Mouse (Mus musculus): ENCODE measurements around the gene Tpt1. TPM values are rescaled to one million over a fixed set of nuclear protein-coding genes. Genes with fewer than 3 reads are reported as not detected.
A peak's percentile ranks its signal among the peaks of the same experiment; 100 is the strongest.
"Not testable (repeated sequence)": the region's sequence is repeated elsewhere in the genome, so short reads cannot be mapped to it uniquely, and the experiment has no call there.

Gene Tpt1
- polyA plus RNA-seq, 1 experiment from 2014 or later = 886 TPM

DNA sequence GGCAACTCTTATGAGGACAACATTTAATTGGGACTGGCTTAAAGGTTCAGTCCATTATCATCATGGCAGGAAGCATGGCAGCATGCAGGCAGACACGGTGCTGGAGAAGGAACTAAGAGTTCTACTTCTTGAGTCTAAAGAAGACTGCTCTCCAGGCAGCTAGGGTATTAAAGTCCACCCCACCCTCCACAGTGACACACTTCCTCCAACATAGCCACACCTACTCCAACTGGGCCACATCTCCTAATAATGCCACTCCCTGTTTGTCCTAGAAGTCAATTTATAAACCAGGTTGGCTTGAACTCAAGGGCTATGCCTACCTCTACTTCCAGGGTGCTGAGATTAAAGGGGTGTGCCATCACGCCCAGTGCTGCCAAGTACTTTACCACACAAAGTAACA lies 12.9 kb upstream of the Tpt1 start:
- no peak overlapping the region for H3K4me3 ChIP-seq
- WGBS = 95% methylated on average over 2 of the region's 2 CpGs
- H3K36me3 ChIP-seq = no peaks in the 10 kb centered on the region
- peaks cover 36% of the 10 kb centered on the region for H3K4me1 ChIP-seq (replicated peaks)
- peaks cover 22% of the 10 kb centered on the region for H3K27me3 ChIP-seq
- no peak overlapping the region for H3K27ac ChIP-seq
- ATAC-seq (ENCODE audit: low FRiP score) = no peak
- no peaks in the 10 kb centered on the region for H3K9me3 ChIP-seq
- no peak overlapping the region for H3K9ac ChIP-seq
- no peak overlapping the region for H3K4me2 ChIP-seq

DNA sequence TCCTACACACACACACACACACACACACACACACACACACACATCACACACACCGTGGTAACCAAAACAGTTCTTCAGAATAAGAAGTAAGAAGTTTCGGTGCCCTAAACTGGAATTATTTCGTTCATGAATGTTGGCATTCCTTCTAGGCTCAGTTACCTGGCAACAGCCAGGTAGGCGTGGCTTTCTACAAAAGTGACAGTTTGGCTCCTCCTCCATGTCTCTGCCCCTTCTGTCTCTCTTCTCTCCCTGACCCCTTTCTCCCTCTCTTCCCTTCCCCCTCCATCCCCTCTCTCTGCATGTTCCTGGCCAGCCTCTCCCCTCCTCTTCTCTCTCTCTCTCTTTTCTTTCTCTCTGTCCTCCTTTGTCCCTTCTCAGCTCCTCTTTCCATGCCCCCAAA lies 11.9 kb upstream of the Tpt1 start:
- 10% methylated on average over 4 of the region's 4 CpGs for WGBS
- Histone ChIP-seq H3K4me3 (no peak overlapping the region), H3K4me2 (peak overlapping the region; percentile 78; the same call in 1 of the 2 replicates), H3K9ac (no peak overlapping the region), H3K4me1 (replicated peaks) (peaks cover 36% of the 10 kb centered on the region), H3K36me3 (no peaks in the 10 kb centered on the region), H3K27ac (no peak overlapping the region), H3K27me3 (peaks cover 12% of the 10 kb centered on the region), H3K9me3 (no peaks in the 10 kb centered on the region)
- no peak for ATAC-seq (ENCODE audit: low FRiP score)

- H3K4me1 ChIP-seq (replicated peaks) = peaks cover 31% of the 10 kb centered on the region
- H3K4me3 ChIP-seq = peak overlapping the region; percentile 44
- no peaks in the 10 kb centered on the region for H3K9me3 ChIP-seq
- ATAC-seq (ENCODE audit: low FRiP score) = peak; percentile 22; the same call in 1 of the 2 replicates
- no peaks in the 10 kb centered on the region for H3K36me3 ChIP-seq
- peak overlapping the region; percentile 78 for H3K4me2 ChIP-seq
- peaks cover 6% of the 10 kb centered on the region; the same call in 1 of the 2 replicates for H3K27me3 ChIP-seq
- 6% methylated on average over 12 of the region's 12 CpGs for WGBS
- peak overlapping the region; percentile 83 for H3K27ac ChIP-seq
- H3K9ac ChIP-seq = peak overlapping the region; percentile 71; the same call in 1 of the 2 replicates
Observed at GRCm38 (mm10) chr14:75833546-75834250, 11.2 kb upstream of the Tpt1 start.

- Histone ChIP-seq H3K9me3 (no peaks in the 10 kb centered on the region), H3K9ac (peak overlapping the region; percentile 71), H3K27me3 (0 out of 2 replicates have a peak, but pooled peaks cover 4% of the 10 kb centered on the region), H3K27ac (peak overlapping the region; percentile 83), H3K4me3 (peak overlapping the region; percentile 44), H3K4me1 (replicated peaks) (peaks cover 25% of the 10 kb centered on the region), H3K4me2 (peak overlapping the region; percentile 78), H3K36me3 (no peaks in the 10 kb centered on the region)
- under 1% methylated on average over 10 of the region's 10 CpGs for whole genome bisulfite sequencing
- ATAC-seq (ENCODE audit: low FRiP score) = peak; percentile 69
Observed at GRCm38 (mm10) chr14:75834251-75834738, 10.6 kb upstream of the Tpt1 start.

DNA sequence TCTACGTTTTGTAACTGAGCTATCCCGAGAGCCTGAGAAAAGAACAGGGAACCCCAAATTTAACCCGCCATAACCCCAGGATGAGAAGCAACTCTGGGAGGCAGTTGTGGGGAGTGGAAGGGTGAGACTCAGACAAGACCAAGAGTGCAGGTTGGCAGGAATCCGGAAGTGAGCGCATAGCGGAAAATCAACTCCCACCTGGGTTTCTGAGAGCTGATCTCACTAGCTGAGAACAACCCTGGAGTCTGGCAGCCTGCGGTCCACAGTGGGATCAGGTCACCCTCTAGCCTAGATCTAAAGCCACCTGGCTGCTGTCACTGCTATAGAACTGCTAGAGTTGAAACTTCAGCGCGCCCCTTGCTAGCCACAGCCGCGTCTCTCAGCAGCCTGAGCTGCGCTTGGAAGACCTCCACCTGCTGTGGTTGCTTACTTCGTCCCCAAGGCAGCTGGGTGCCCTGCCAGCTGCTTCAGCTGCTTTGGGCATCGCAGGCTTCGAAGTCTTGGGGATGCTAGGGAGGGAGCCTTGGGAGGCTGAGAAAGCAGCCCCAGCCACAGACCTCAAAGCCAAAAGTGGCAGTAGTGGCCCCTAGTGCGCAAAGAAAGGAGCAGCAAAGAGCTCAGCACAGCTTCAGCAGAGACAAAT lies 10.0 kb upstream of the Tpt1 start:
- H3K36me3 ChIP-seq = no peaks in the 10 kb centered on the region
- peak; percentile 37 for ATAC-seq (ENCODE audit: low FRiP score)
- peak overlapping the region; percentile 83 for H3K27ac ChIP-seq
- H3K4me3 ChIP-seq = peak overlapping the region; percentile 44
- H3K9ac ChIP-seq = peak overlapping the region; percentile 71
- H3K4me1 ChIP-seq (replicated peaks) = peaks cover 25% of the 10 kb centered on the region
- 0 out of 2 replicates have a peak, but pooled peaks cover 5% of the 10 kb centered on the region for H3K27me3 ChIP-seq
- H3K4me2 ChIP-seq = peak overlapping the region; percentile 78
- under 1% methylated on average over 16 of the region's 16 CpGs for WGBS
- H3K9me3 ChIP-seq = no peaks in the 10 kb centered on the region

GRCm38 (mm10) chr14:75836579-75836978 lies 8.3 kb upstream of the Tpt1 start:
- Histone ChIP-seq H3K4me2 (no peak overlapping the region), H3K27ac (no peak overlapping the region), H3K4me1 (replicated peaks) (peaks cover 25% of the 10 kb centered on the region), H3K4me3 (no peak overlapping the region), H3K27me3 (0 out of 2 replicates have a peak, but pooled peaks cover 5% of the 10 kb centered on the region), H3K36me3 (no peaks in the 10 kb centered on the region), H3K9me3 (no peaks in the 10 kb centered on the region), H3K9ac (no peak overlapping the region)
- ATAC-seq (ENCODE audit: low FRiP score) = no peak
- WGBS = 88% methylated on average over 3 of the region's 3 CpGs

GRCm38 (mm10) chr14:75837048-75837916 lies 7.6 kb upstream of the Tpt1 start:
- no peak overlapping the region for H3K9ac ChIP-seq
- ATAC-seq (ENCODE audit: low FRiP score) = no peak
- no peaks in the 10 kb centered on the region for H3K9me3 ChIP-seq
- no peak overlapping the region for H3K4me3 ChIP-seq
- 0 out of 2 replicates have a peak, but pooled peaks cover 5% of the 10 kb centered on the region for H3K27me3 ChIP-seq
- WGBS = 82% methylated on average over 10 of the region's 10 CpGs
- no peak overlapping the region for H3K4me2 ChIP-seq
- H3K4me1 ChIP-seq (replicated peaks) = peaks cover 25% of the 10 kb centered on the region
- H3K27ac ChIP-seq = no peak overlapping the region
- H3K36me3 ChIP-seq = no peaks in the 10 kb centered on the region

DNA sequence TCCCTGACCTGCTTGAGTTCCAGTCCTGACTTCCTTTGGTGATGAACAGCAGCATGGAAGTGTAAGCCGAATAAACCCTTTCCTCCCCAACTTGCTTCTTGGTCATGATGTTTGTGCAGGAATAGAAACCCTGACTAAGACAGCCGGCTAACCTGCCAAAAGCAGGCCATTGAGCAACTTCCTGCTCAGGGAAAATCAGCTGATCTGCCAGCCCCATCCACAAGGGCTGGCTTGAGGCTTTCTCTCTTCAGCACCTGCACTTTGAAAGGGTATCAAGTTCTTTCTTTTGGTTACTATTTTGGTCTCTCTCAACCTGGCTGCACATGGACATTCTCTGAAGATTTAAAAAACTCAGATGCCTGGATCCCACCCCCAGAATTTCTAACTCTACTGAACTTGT lies 3.1 kb upstream of the Tpt1 start:
- 72% methylated on average over 2 of the region's 2 CpGs for WGBS
- H3K36me3 ChIP-seq = not testable (repeated sequence)

DNA sequence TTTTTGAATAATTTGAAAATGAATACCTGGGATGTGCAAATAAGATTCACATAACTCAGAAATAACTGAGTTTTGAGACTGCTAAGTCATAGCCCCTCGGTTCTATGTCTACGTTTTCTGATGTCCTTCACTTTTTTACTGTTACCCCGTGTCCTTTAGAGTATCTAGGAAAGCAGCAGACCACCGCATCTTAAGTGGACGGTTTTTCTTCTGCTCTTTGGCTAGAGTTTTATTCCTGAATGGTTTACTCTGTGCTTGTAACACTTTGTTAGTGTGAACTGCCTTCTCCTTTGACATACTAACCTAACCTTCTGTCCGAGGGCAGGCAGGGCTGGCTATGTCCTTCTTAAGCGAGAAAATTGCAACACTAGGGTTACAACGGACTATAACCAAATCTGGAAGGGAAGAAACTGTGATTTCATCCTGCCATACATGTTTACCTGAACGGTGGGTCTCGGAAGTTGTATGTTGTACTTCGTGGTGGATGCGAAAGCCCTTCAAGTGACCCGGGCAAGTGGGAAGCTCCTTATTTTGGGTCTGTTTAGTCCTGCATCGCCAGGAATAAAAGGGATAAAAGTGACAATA lies 690 bp upstream of the Tpt1 start:
- Histone ChIP-seq H3K9me3 (no peaks in the 10 kb centered on the region), H3K4me3 (peak overlapping the region; percentile 80), H3K27ac (peak overlapping the region; percentile 99), H3K27me3 (0 out of 2 replicates have a peak, but pooled peaks cover 2% of the 10 kb centered on the region), H3K4me2 (peak overlapping the region; percentile 76), H3K4me1 (replicated peaks) (peaks cover 30% of the 10 kb centered on the region), H3K9ac (peak overlapping the region; percentile 94), H3K36me3 (peaks cover 25% of the 10 kb centered on the region)
- 9% methylated on average over 14 of the region's 14 CpGs for WGBS
- no peak for ATAC-seq (ENCODE audit: low FRiP score)

More for the DNA sequence above, 3.1 kb upstream of the Tpt1 start:
- H3K27ac ChIP-seq; H3K27me3 ChIP-seq; H3K9ac ChIP-seq; H3K4me3 ChIP-seq; H3K4me1 ChIP-seq (replicated peaks); H3K9me3 ChIP-seq; H3K4me2 ChIP-seq; ATAC-seq (ENCODE audit: low FRiP score): not testable (repeated sequence)

DNA sequence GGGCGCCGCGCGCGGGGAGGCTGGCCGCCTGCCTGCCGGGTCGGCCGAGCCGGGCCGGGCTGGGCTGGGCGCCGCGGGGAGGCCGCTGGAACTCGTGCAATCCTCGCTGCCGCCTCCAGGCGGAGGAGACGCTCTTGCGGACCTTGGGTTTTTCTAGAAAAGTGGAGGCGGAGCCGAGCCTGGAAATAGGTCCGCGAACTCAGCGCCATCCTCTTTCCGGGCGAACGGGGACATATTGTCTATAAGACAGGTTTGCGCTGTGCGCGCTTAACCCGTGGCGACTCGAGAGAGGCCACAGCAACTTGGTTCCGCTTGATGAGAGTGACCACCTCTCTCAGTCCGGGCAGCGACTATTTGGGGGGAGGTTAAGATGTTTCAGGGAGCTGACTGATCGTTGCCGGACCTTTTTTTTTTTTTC lies 814 bp downstream of the Tpt1 start:
- peak overlapping the region; percentile 99 for H3K27ac ChIP-seq
- H3K36me3 ChIP-seq = peaks cover 40% of the 10 kb centered on the region
- peaks cover 43% of the 10 kb centered on the region for H3K4me1 ChIP-seq (replicated peaks)
- H3K9me3 ChIP-seq = no peaks in the 10 kb centered on the region
- H3K4me2 ChIP-seq = peak overlapping the region; percentile 63
- H3K4me3 ChIP-seq = peak overlapping the region; percentile 80
- under 1% methylated on average over 40 of the region's 40 CpGs for WGBS
- peak overlapping the region; percentile 94 for H3K9ac ChIP-seq
- ATAC-seq (ENCODE audit: low FRiP score) = peak; percentile 74
- no peaks in the 10 kb centered on the region for H3K27me3 ChIP-seq

DNA sequence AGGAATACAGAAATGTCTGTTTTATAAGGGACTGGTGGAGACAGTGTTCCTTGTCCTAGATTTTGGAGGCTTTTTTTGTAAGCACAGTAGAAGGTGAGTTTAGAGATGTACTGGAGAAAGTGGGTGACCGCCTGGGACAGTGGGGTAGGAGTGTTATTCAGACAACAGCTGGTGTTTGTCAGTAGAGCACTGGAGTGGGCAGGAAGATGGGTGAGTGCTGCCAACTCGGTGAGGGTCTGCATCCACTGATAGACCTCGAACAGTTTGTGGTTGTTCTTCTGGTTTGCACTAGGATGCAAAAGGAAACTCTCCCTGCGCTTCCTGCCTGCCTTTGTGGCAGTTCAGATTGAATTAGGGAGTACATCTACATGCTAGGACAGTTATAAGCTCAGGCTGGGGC lies 2.8 kb downstream of the Tpt1 start:
- Histone ChIP-seq H3K4me2 (0 out of 2 replicates have a peak overlapping the region, but pooled peaks have one; percentile 63), H3K4me3 (no peak overlapping the region), H3K9me3 (no peaks in the 10 kb centered on the region), H3K36me3 (peaks cover 54% of the 10 kb centered on the region), H3K4me1 (replicated peaks) (peaks cover 45% of the 10 kb centered on the region), H3K27ac (no peak overlapping the region), H3K27me3 (no peaks in the 10 kb centered on the region), H3K9ac (no peak overlapping the region)
- 91% methylated on average over 4 of the region's 4 CpGs for WGBS
- ATAC-seq (ENCODE audit: low FRiP score) = no peak

Data from hindbrain, embryonic 13.5 days (tissue).